Mouse (Mus musculus): ENCODE results near the gene Fbxl17. TPM values are rescaled to one million over a fixed set of nuclear protein-coding genes. Genes with fewer than 3 reads are reported as not detected.

Gene Fbxl17
- total and polyA plus RNA-seq, 2 experiments from 2014 or later: 11.4 to 26.3 TPM

GRCm38 (mm10) chr17:63422685-63423084, 77.1 kb downstream of the Fbxl17 start:
- no peaks in the 10 kb centered on the region for H3K27me3 ChIP-seq (ENCODE audit: control insufficient read depth, insufficient read depth, low read length)
- TF ChIP-seq CTCF (IDR thresholded peaks at IDR 0.05; ENCODE audit: low read depth) (no peak), EP300 (IDR thresholded peaks at IDR 0.05; ENCODE audit: low read depth) (no peak)
- no peaks in the 10 kb centered on the region for H3K36me3 ChIP-seq (replicated peaks; ENCODE audit: control insufficient read depth, insufficient read depth, low read length)
- no peak overlapping the region for H3K27ac ChIP-seq (ENCODE audit: low read depth)
- H3K4me2 ChIP-seq (ENCODE audit: low read depth, low read length): no peak overlapping the region
- no peak overlapping the region for H3K9ac ChIP-seq (replicated peaks; ENCODE audit: low read depth, low read length)
- H3K9me3 ChIP-seq (replicated peaks; ENCODE audit: control insufficient read depth, low read length): no peaks in the 10 kb centered on the region
- ATAC-seq (ENCODE audit: insufficient read depth, low read depth): no peak
- H3K4me1 ChIP-seq (ENCODE audit: control insufficient read depth, insufficient read depth): no peaks in the 10 kb centered on the region
- 83% methylated on average over 5 of the region's 5 CpGs for WGBS
- H3K4me3 ChIP-seq (ENCODE audit: low read depth, low read length): no peak overlapping the region
- DNase-seq (ENCODE audit: low spot score): no peak

GRCm38 (mm10) chr17:63421864-63422263, 78.0 kb downstream of the Fbxl17 start:
- no peak for DNase-seq (ENCODE audit: low spot score)
- TF ChIP-seq CTCF (IDR thresholded peaks at IDR 0.05; ENCODE audit: low read depth) (no peak), EP300 (IDR thresholded peaks at IDR 0.05; ENCODE audit: low read depth) (no peak)
- H3K9me3 ChIP-seq (replicated peaks; ENCODE audit: control insufficient read depth, low read length): no peaks in the 10 kb centered on the region
- H3K4me2 ChIP-seq (ENCODE audit: low read depth, low read length): no peak overlapping the region
- no peaks in the 10 kb centered on the region for H3K27me3 ChIP-seq (ENCODE audit: control insufficient read depth, insufficient read depth, low read length)
- ATAC-seq (ENCODE audit: insufficient read depth, low read depth): no peak
- no peaks in the 10 kb centered on the region for H3K4me1 ChIP-seq (ENCODE audit: control insufficient read depth, insufficient read depth)
- no peak overlapping the region for H3K4me3 ChIP-seq (ENCODE audit: low read depth, low read length)
- H3K36me3 ChIP-seq (replicated peaks; ENCODE audit: control insufficient read depth, insufficient read depth, low read length): no peaks in the 10 kb centered on the region
- no peak overlapping the region for H3K27ac ChIP-seq (ENCODE audit: low read depth)
- WGBS: 72% methylated on average over 2 of the region's 2 CpGs
- no peak overlapping the region for H3K9ac ChIP-seq (replicated peaks; ENCODE audit: low read depth, low read length)

GRCm38 (mm10) chr17:63419503-63419902, 80.3 kb downstream of the Fbxl17 start:
- 89% methylated on average over 6 of the region's 6 CpGs for whole genome bisulfite sequencing
- Histone ChIP-seq H3K4me3 (ENCODE audit: low read depth, low read length) (no peak overlapping the region), H3K4me2 (ENCODE audit: low read depth, low read length) (no peak overlapping the region), H3K4me1 (ENCODE audit: control insufficient read depth, insufficient read depth) (no peaks in the 10 kb centered on the region), H3K27me3 (ENCODE audit: control insufficient read depth, insufficient read depth, low read length) (no peaks in the 10 kb centered on the region), H3K9ac (replicated peaks; ENCODE audit: low read depth, low read length) (no peak overlapping the region), H3K27ac (ENCODE audit: low read depth) (no peak overlapping the region), H3K36me3 (replicated peaks; ENCODE audit: control insufficient read depth, insufficient read depth, low read length) (no peaks in the 10 kb centered on the region), H3K9me3 (replicated peaks; ENCODE audit: control insufficient read depth, low read length) (no peaks in the 10 kb centered on the region)
- TF ChIP-seq CTCF (IDR thresholded peaks at IDR 0.05; ENCODE audit: low read depth): no peak
- no peak for TF ChIP-seq EP300 (IDR thresholded peaks at IDR 0.05; ENCODE audit: low read depth)
- no peak for DNase-seq (ENCODE audit: low spot score)
- no peak for ATAC-seq (ENCODE audit: insufficient read depth, low read depth)

- no peak overlapping the region for H3K4me3 ChIP-seq (ENCODE audit: low read depth, low read length)
- H3K9me3 ChIP-seq (replicated peaks; ENCODE audit: control insufficient read depth, low read length): no peaks in the 10 kb centered on the region
- no peak overlapping the region for H3K9ac ChIP-seq (replicated peaks; ENCODE audit: low read depth, low read length)
- DNase-seq (ENCODE audit: low spot score) (peak; percentile 61), ATAC-seq (ENCODE audit: insufficient read depth, low read depth) (peak; percentile 53; the same call in 1 of the 2 replicates)
- 81% methylated on average over 1 of the region's 1 CpGs for WGBS
- TF ChIP-seq EP300 (IDR thresholded peaks at IDR 0.05; ENCODE audit: low read depth) (no peak), CTCF (IDR thresholded peaks at IDR 0.05; ENCODE audit: low read depth) (peak; percentile 59)
- H3K27ac ChIP-seq (ENCODE audit: low read depth): 0 out of 2 replicates have a peak overlapping the region, but pooled peaks have one; percentile 13
- no peaks in the 10 kb centered on the region for H3K4me1 ChIP-seq (ENCODE audit: control insufficient read depth, insufficient read depth)
- no peak overlapping the region for H3K4me2 ChIP-seq (ENCODE audit: low read depth, low read length)
- H3K36me3 ChIP-seq (replicated peaks; ENCODE audit: control insufficient read depth, insufficient read depth, low read length): no peaks in the 10 kb centered on the region
- H3K27me3 ChIP-seq (ENCODE audit: control insufficient read depth, insufficient read depth, low read length): no peaks in the 10 kb centered on the region
These were observed 85.7 kb downstream of the Fbxl17 start for GRCm38 (mm10) chr17:63413973-63414580.

- TF ChIP-seq EP300 (IDR thresholded peaks at IDR 0.05; ENCODE audit: low read depth) (no peak), CTCF (IDR thresholded peaks at IDR 0.05; ENCODE audit: low read depth) (no peak)
- H3K27me3 ChIP-seq (ENCODE audit: control insufficient read depth, insufficient read depth, low read length): no peaks in the 10 kb centered on the region
These were observed 88.3 kb downstream of the Fbxl17 start for GRCm38 (mm10) chr17:63411564-63411963.

GRCm38 (mm10) chr17:63410101-63410500, 89.7 kb downstream of the Fbxl17 start:
- Histone ChIP-seq H3K4me1 (ENCODE audit: control insufficient read depth, insufficient read depth) (peaks cover 6% of the 10 kb centered on the region; the same call in 1 of the 2 replicates), H3K27ac (ENCODE audit: low read depth) (no peak overlapping the region), H3K36me3 (replicated peaks; ENCODE audit: control insufficient read depth, insufficient read depth, low read length) (no peaks in the 10 kb centered on the region), H3K27me3 (ENCODE audit: control insufficient read depth, insufficient read depth, low read length) (no peaks in the 10 kb centered on the region), H3K9me3 (replicated peaks; ENCODE audit: control insufficient read depth, low read length) (no peaks in the 10 kb centered on the region), H3K4me2 (ENCODE audit: low read depth, low read length) (no peak overlapping the region), H3K9ac (replicated peaks; ENCODE audit: low read depth, low read length) (no peak overlapping the region), H3K4me3 (ENCODE audit: low read depth, low read length) (no peak overlapping the region)
- ATAC-seq (ENCODE audit: insufficient read depth, low read depth) (no peak), DNase-seq (ENCODE audit: low spot score) (no peak)
- TF ChIP-seq CTCF (IDR thresholded peaks at IDR 0.05; ENCODE audit: low read depth): no peak
- TF ChIP-seq EP300 (IDR thresholded peaks at IDR 0.05; ENCODE audit: low read depth): no peak
- WGBS: 92% methylated on average over 2 of the region's 2 CpGs

More at GRCm38 (mm10) chr17:63411564-63411963, 88.3 kb downstream of the Fbxl17 start:
- Histone ChIP-seq H3K4me1 (ENCODE audit: control insufficient read depth, insufficient read depth) (no peaks in the 10 kb centered on the region), H3K27ac (ENCODE audit: low read depth) (no peak overlapping the region), H3K4me2 (ENCODE audit: low read depth, low read length) (no peak overlapping the region), H3K4me3 (ENCODE audit: low read depth, low read length) (no peak overlapping the region), H3K9me3 (replicated peaks; ENCODE audit: control insufficient read depth, low read length) (no peaks in the 10 kb centered on the region), H3K9ac (replicated peaks; ENCODE audit: low read depth, low read length) (no peak overlapping the region), H3K36me3 (replicated peaks; ENCODE audit: control insufficient read depth, insufficient read depth, low read length) (no peaks in the 10 kb centered on the region)
- ATAC-seq (ENCODE audit: insufficient read depth, low read depth): no peak
- no peak for DNase-seq (ENCODE audit: low spot score)
- 34% methylated on average over 3 of the region's 3 CpGs for WGBS
